Mouse (Mus musculus) lung, embryonic 16.5 days (tissue): ENCODE measurements around the gene Rffl. TPM values are rescaled to one million over a fixed set of nuclear protein-coding genes. Genes with fewer than 3 reads are reported as not detected.
"Not testable (repeated sequence)": the region's sequence is repeated elsewhere in the genome, so short reads cannot be mapped to it uniquely, and the experiment has no call there.

Experiments used
- ATAC-seq: fragments of 200-750 bp; cut with Nextera tagmentation; 2 replicates; pipeline ENCODE4 v1.8.0; 2017; ENCODE audit warnings: low read depth, mild to moderate bottlenecking, moderate library complexity
- H3K27ac ChIP-seq: fragments of 300-500 bp; sonication (generic); 2 replicates; pipeline ENCODE4 v1.5.1; 2014; ENCODE audit warnings: mild to moderate bottlenecking, control low read depth, low read length
- H3K27me3 ChIP-seq: fragments of 300-500 bp; sonication (generic); 2 replicates; pipeline ENCODE4 v1.6.1; 2014; ENCODE audit warnings: low read depth, low read length, mixed read lengths; ENCODE audit not compliant: control insufficient read depth, insufficient read depth
- H3K36me3 ChIP-seq: fragments of 300-500 bp; sonication (generic); 2 replicates; pipeline ENCODE4 v1.6.1; 2014; ENCODE audit warnings: low read length; ENCODE audit not compliant: control insufficient read depth, insufficient read depth
- H3K4me1 ChIP-seq: fragments of 300-500 bp; sonication (generic); replicated peaks from 2 replicates; pipeline ENCODE4 v1.6.1; 2014; ENCODE audit warnings: low read length, mixed read lengths; ENCODE audit not compliant: control insufficient read depth, insufficient read depth
- H3K4me2 ChIP-seq: fragments of 300-500 bp; sonication (generic); 2 replicates; pipeline ENCODE4 v1.6.1; 2014; ENCODE audit warnings: low read depth, low read length, control low read depth
- H3K4me3 ChIP-seq: fragments of 300-500 bp; sonication (generic); 2 replicates; pipeline ENCODE4 v1.5.1; 2014; ENCODE audit warnings: mild to moderate bottlenecking, low read length, control low read depth
- H3K9ac ChIP-seq: fragments of 300-500 bp; sonication (generic); 2 replicates; pipeline ENCODE4 v1.6.1; 2014; ENCODE audit warnings: low read length, control low read depth
- H3K9me3 ChIP-seq: fragments of 300-500 bp; sonication (generic); 2 replicates; pipeline ENCODE4 v1.6.1; 2016; ENCODE audit warnings: low read length; ENCODE audit not compliant: control insufficient read depth
- WGBS: fragments of 180-500 bp; shearing (Covaris S2); extraction: QIAGEN DNeasy Blood & Tissue Kit; methylation state at CpG from one replicate; pipeline ENCODE4 v1.1.7; 2014; 5-methylcytosine and 5-hydroxymethylcytosine counted together
- polyA plus RNA-seq: library from polyadenylated mRNA; unstranded; fragments of >200 nt; fragmentation: Nextera tagmentation; extraction: Ambion mirVana; gene quantifications from 2 replicates; pipeline ENCODE4 v1.2.1, GENCODE M21; 2015

Rffl gene
- polyA plus RNA-seq, 1 experiment from 2014 or later, result 13.4 TPM

GRCm38 (mm10) chr11:82838511-82838910 is 32.5 kb downstream of the Rffl start:
- ATAC-seq, result no peak
- 46% methylated on average over 5 of the region's 5 CpGs for WGBS
- H3K4me3 ChIP-seq, result no peak overlapping the region
- H3K4me1 ChIP-seq, result no peaks in the 10 kb centered on the region
- H3K9ac ChIP-seq, result no peak overlapping the region
- no peaks in the 10 kb centered on the region for H3K27me3 ChIP-seq
- H3K4me2 ChIP-seq, result no peak overlapping the region
- no peaks in the 10 kb centered on the region for H3K9me3 ChIP-seq
- no peak overlapping the region for H3K27ac ChIP-seq
- H3K36me3 ChIP-seq, result no peaks in the 10 kb centered on the region

- 67% methylated on average over 7 of the region's 7 CpGs for WGBS
These were observed 33.2 kb downstream of the Rffl start for GRCm38 (mm10) chr11:82837848-82838247.

GRCm38 (mm10) chr11:82837192-82837591 is 33.8 kb downstream of the Rffl start:
- no peaks in the 10 kb centered on the region for H3K36me3 ChIP-seq
- no peaks in the 10 kb centered on the region for H3K27me3 ChIP-seq
- H3K4me1 ChIP-seq, result no peaks in the 10 kb centered on the region
- WGBS, result 59% methylated on average over 7 of the region's 7 CpGs
- H3K9me3 ChIP-seq, result no peaks in the 10 kb centered on the region
- no peak overlapping the region for H3K4me2 ChIP-seq
- H3K4me3 ChIP-seq, result no peak overlapping the region
- no peak overlapping the region for H3K27ac ChIP-seq
- H3K9ac ChIP-seq, result no peak overlapping the region
- no peak for ATAC-seq

More at GRCm38 (mm10) chr11:82837848-82838247, 33.2 kb downstream of the Rffl start:
- Histone ChIP-seq H3K9ac (no peak overlapping the region), H3K4me2 (no peak overlapping the region), H3K9me3 (no peaks in the 10 kb centered on the region), H3K4me1 (no peaks in the 10 kb centered on the region), H3K27ac (no peak overlapping the region), H3K27me3 (no peaks in the 10 kb centered on the region), H3K4me3 (no peak overlapping the region), H3K36me3 (no peaks in the 10 kb centered on the region)
- ATAC-seq, result no peak

- H3K4me3 ChIP-seq, result no peak overlapping the region
- no peak for ATAC-seq
- no peaks in the 10 kb centered on the region for H3K9me3 ChIP-seq
- no peak overlapping the region for H3K9ac ChIP-seq
- no peaks in the 10 kb centered on the region for H3K36me3 ChIP-seq
- no peaks in the 10 kb centered on the region for H3K27me3 ChIP-seq
- H3K4me1 ChIP-seq, result peaks cover 11% of the 10 kb centered on the region
- no peak overlapping the region for H3K27ac ChIP-seq
- 75% methylated on average over 11 of the region's 11 CpGs for WGBS
- H3K4me2 ChIP-seq, result no peak overlapping the region
These were observed 35.2 kb downstream of the Rffl start for GRCm38 (mm10) chr11:82835616-82836432.

GRCm38 (mm10) chr11:82834359-82834758 is 36.7 kb downstream of the Rffl start:
- H3K27me3 ChIP-seq, H3K4me3 ChIP-seq, H3K9me3 ChIP-seq, H3K36me3 ChIP-seq, H3K27ac ChIP-seq, ATAC-seq, H3K4me2 ChIP-seq, H3K9ac ChIP-seq: not testable (repeated sequence)
- H3K4me1 ChIP-seq, result peaks cover 11% of the 10 kb centered on the region
- WGBS, result 69% methylated on average over 7 of the region's 7 CpGs

GRCm38 (mm10) chr11:82833929-82834328 is 37.1 kb downstream of the Rffl start:
- H3K27ac ChIP-seq, result no peak overlapping the region
- H3K4me3 ChIP-seq, result no peak overlapping the region
- peaks cover 11% of the 10 kb centered on the region for H3K4me1 ChIP-seq
- no peak overlapping the region for H3K4me2 ChIP-seq
- 69% methylated on average over 8 of the region's 8 CpGs for WGBS
- no peak overlapping the region for H3K9ac ChIP-seq
- no peak for ATAC-seq
- no peaks in the 10 kb centered on the region for H3K36me3 ChIP-seq
- no peaks in the 10 kb centered on the region for H3K9me3 ChIP-seq
- H3K27me3 ChIP-seq, result no peaks in the 10 kb centered on the region

- peaks cover 11% of the 10 kb centered on the region for H3K4me1 ChIP-seq
- not testable (repeated sequence) for H3K9ac ChIP-seq, H3K27me3 ChIP-seq, ATAC-seq, H3K27ac ChIP-seq, H3K4me3 ChIP-seq, H3K36me3 ChIP-seq, H3K9me3 ChIP-seq, H3K4me2 ChIP-seq
- WGBS, result 74% methylated on average over 10 of the region's 10 CpGs
These were observed 38.6 kb downstream of the Rffl start for GRCm38 (mm10) chr11:82832402-82832801.

- H3K27ac ChIP-seq, result no peak overlapping the region
- H3K4me2 ChIP-seq, result peak overlapping the region; percentile 25
- peak; percentile 43; the same call in 1 of the 2 replicates for ATAC-seq
These were observed 39.8 kb downstream of the Rffl start for GRCm38 (mm10) chr11:82831008-82831893.

GRCm38 (mm10) chr11:82826818-82827217 is 44.2 kb downstream of the Rffl start:
- no peak overlapping the region for H3K27ac ChIP-seq
- ATAC-seq, result no peak
- no peak overlapping the region for H3K4me2 ChIP-seq

More at GRCm38 (mm10) chr11:82831008-82831893, 39.8 kb downstream of the Rffl start:
- Histone ChIP-seq H3K9ac (no peak overlapping the region), H3K36me3 (no peaks in the 10 kb centered on the region), H3K9me3 (no peaks in the 10 kb centered on the region), H3K4me1 (peaks cover 11% of the 10 kb centered on the region), H3K4me3 (no peak overlapping the region), H3K27me3 (no peaks in the 10 kb centered on the region)
- WGBS, result 18% methylated on average over 10 of the region's 10 CpGs

More at GRCm38 (mm10) chr11:82826818-82827217, 44.2 kb downstream of the Rffl start:
- H3K4me1 ChIP-seq, result peaks cover 9% of the 10 kb centered on the region
- no peak overlapping the region for H3K4me3 ChIP-seq
- H3K36me3 ChIP-seq, result no peaks in the 10 kb centered on the region
- no peak overlapping the region for H3K9ac ChIP-seq
- no peaks in the 10 kb centered on the region for H3K9me3 ChIP-seq
- no peaks in the 10 kb centered on the region for H3K27me3 ChIP-seq
